Mouse (Mus musculus) forebrain, embryonic 16.5 days (tissue): ENCODE data around the gene Cacna2d1. TPM values are rescaled to one million over a fixed set of nuclear protein-coding genes. Genes with fewer than 3 reads are reported as not detected.

Experiments used
- ATAC-seq: fragments of 200-750 bp; cut with Nextera tagmentation; 2 replicates; pipeline ENCODE4 v1.8.0; 2017; ENCODE audit warnings: mild to moderate bottlenecking, moderate library complexity
- H3K27ac ChIP-seq: fragments of 300-500 bp; sonication (generic); 2 replicates; pipeline ENCODE4 v1.5.1; 2014; ENCODE audit warnings: low read length, control low read depth
- H3K27me3 ChIP-seq: fragments of 300-500 bp; sonication (generic); replicated peaks from 2 replicates; pipeline ENCODE4 v1.6.1; 2014; ENCODE audit warnings: low read length; ENCODE audit not compliant: control insufficient read depth, insufficient read depth
- H3K36me3 ChIP-seq: fragments of 300-500 bp; sonication (generic); 2 replicates; pipeline ENCODE4 v1.6.1; 2014; ENCODE audit not compliant: control insufficient read depth, insufficient read depth
- H3K4me1 ChIP-seq: fragments of 300-500 bp; sonication (generic); replicated peaks from 2 replicates; pipeline ENCODE4 v1.6.1; 2014; ENCODE audit warnings: low read length; ENCODE audit not compliant: control insufficient read depth, insufficient read depth
- H3K4me2 ChIP-seq: fragments of 300-500 bp; sonication (generic); 2 replicates; pipeline ENCODE4 v1.6.1; 2014; ENCODE audit warnings: mild to moderate bottlenecking, low read length, control low read depth
- H3K4me3 ChIP-seq: fragments of 300-500 bp; sonication (generic); replicated peaks from 2 replicates; pipeline ENCODE4 v1.5.1; 2014; ENCODE audit warnings: mild to moderate bottlenecking, low read length, control low read depth
- H3K9ac ChIP-seq: fragments of 300-500 bp; sonication (generic); replicated peaks from 2 replicates; pipeline ENCODE4 v1.6.1; 2014; ENCODE audit warnings: low read depth, low read length, control low read depth
- H3K9me3 ChIP-seq: fragments of 300-500 bp; sonication (generic); 2 replicates; pipeline ENCODE4 v1.6.1; 2016; ENCODE audit warnings: low read length; ENCODE audit not compliant: control insufficient read depth
- WGBS: fragments of 180-500 bp; shearing (Covaris S2); extraction: QIAGEN DNeasy Blood & Tissue Kit; methylation state at CpG from one replicate; pipeline ENCODE4 v1.1.7; 2014; 5-methylcytosine and 5-hydroxymethylcytosine counted together
- polyA plus RNA-seq: library from polyadenylated mRNA; unstranded; fragments of >200 nt; fragmentation: Nextera tagmentation; extraction: Ambion mirVana; gene quantifications from 2 replicates; pipeline ENCODE4 v1.2.1, GENCODE M21; 2015

The Cacna2d1 gene
- polyA plus RNA-seq, 1 experiment from 2014 or later: 33.9 TPM

GRCm38 (mm10) chr5:16297170-16297771 lies 362.8 kb downstream of the Cacna2d1 start:
- WGBS: 49% methylated on average over 4 of the region's 4 CpGs
- H3K4me3 ChIP-seq: no peak overlapping the region
- H3K27ac ChIP-seq: no peak overlapping the region

GRCm38 (mm10) chr5:16299631-16300030 lies 365.1 kb downstream of the Cacna2d1 start:
- no peak overlapping the region for H3K27ac ChIP-seq
- ATAC-seq: no peak

More at GRCm38 (mm10) chr5:16297170-16297771, 362.8 kb downstream of the Cacna2d1 start:
- H3K4me2 ChIP-seq: no peak overlapping the region
- H3K36me3 ChIP-seq: no peaks in the 10 kb centered on the region
- no peak for ATAC-seq
- H3K9me3 ChIP-seq: no peaks in the 10 kb centered on the region
- H3K27me3 ChIP-seq: no peaks in the 10 kb centered on the region
- peaks cover 7% of the 10 kb centered on the region for H3K4me1 ChIP-seq
- H3K9ac ChIP-seq: no peak overlapping the region

DNA sequence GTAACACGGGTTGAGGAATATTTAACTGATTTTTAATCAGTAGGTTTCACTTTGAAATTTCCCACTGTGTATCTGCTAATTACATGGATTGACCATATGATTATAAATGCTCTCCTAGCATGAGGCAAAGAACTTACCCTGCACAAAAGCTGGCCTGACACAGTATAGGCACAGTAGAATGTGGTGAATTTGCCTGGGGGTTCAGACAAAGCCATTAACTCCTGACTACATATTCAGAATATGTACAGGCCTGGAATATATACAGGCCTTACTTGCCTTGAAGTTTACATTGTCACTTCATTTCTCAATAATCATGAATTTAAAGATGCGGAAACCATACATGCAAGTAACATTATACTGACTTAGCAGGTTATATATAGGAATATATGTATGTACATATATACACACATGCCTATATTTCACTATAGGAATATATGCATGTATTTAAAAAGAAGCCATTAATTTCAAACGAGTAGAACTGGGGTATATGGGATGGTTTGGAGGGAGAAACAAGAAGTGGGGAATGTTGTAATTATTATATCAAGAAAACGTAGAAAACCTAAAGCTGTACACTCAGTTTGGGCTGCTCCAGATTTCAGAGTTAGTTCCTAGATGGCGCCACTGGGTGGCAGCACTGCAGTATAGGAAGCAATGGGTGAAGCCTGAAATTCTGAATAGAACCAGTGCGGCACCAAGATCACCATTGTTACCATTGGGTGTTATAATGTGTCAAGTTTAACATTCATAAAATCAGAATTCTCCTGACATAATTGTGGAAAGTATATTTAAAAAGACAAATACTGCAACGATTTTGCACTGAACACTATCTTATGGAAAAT lies 374.9 kb downstream of the Cacna2d1 start:
- ATAC-seq: peak; percentile 76

More at GRCm38 (mm10) chr5:16299631-16300030, 365.1 kb downstream of the Cacna2d1 start:
- Histone ChIP-seq H3K4me2 (no peak overlapping the region), H3K36me3 (no peaks in the 10 kb centered on the region), H3K27me3 (no peaks in the 10 kb centered on the region), H3K9ac (no peak overlapping the region), H3K4me1 (peaks cover 7% of the 10 kb centered on the region), H3K9me3 (no peaks in the 10 kb centered on the region), H3K4me3 (no peak overlapping the region)
- 78% methylated on average over 6 of the region's 6 CpGs for WGBS

DNA sequence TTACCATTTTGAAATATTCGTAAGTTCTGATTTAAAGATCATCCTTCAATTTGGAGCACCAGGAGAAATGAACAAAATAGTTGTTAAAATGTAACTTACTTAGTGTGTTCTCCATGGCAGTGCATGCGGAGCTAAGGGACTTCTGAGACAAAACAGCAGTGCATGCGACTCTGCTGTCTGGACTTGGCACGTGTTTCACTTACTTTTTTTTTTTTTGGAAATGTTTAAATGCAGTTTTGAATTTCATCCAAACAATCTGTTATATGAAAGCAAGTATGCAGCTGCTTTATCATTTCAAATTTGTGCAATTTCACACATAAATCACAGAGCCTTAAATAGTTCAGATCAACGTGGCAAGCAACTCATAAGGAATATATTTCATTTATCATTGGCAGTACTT lies 379.8 kb downstream of the Cacna2d1 start:
- Histone ChIP-seq H3K4me2 (no peak overlapping the region), H3K9me3 (no peaks in the 10 kb centered on the region), H3K27me3 (no peaks in the 10 kb centered on the region), H3K9ac (no peak overlapping the region), H3K36me3 (no peaks in the 10 kb centered on the region; the same call in 1 of the 2 replicates), H3K4me3 (no peak overlapping the region), H3K27ac (no peak overlapping the region), H3K4me1 (no peaks in the 10 kb centered on the region)
- peak; percentile 78 for ATAC-seq
- WGBS: 54% methylated on average over 5 of the region's 5 CpGs

More for the DNA sequence above, 374.9 kb downstream of the Cacna2d1 start:
- Histone ChIP-seq H3K27me3 (no peaks in the 10 kb centered on the region), H3K9ac (no peak overlapping the region), H3K4me1 (no peaks in the 10 kb centered on the region), H3K9me3 (no peaks in the 10 kb centered on the region), H3K4me2 (no peak overlapping the region), H3K36me3 (no peaks in the 10 kb centered on the region), H3K4me3 (no peak overlapping the region), H3K27ac (no peak overlapping the region)
- 40% methylated on average over 7 of the region's 7 CpGs for WGBS

- Histone ChIP-seq H3K36me3 (no peaks in the 10 kb centered on the region; the same call in 1 of the 2 replicates), H3K4me1 (no peaks in the 10 kb centered on the region), H3K9me3 (no peaks in the 10 kb centered on the region), H3K4me3 (no peak overlapping the region), H3K27me3 (no peaks in the 10 kb centered on the region), H3K9ac (no peak overlapping the region), H3K4me2 (no peak overlapping the region), H3K27ac (no peak overlapping the region)
- ATAC-seq: no peak
Observed at GRCm38 (mm10) chr5:16315983-16316390, 381.5 kb downstream of the Cacna2d1 start.

DNA sequence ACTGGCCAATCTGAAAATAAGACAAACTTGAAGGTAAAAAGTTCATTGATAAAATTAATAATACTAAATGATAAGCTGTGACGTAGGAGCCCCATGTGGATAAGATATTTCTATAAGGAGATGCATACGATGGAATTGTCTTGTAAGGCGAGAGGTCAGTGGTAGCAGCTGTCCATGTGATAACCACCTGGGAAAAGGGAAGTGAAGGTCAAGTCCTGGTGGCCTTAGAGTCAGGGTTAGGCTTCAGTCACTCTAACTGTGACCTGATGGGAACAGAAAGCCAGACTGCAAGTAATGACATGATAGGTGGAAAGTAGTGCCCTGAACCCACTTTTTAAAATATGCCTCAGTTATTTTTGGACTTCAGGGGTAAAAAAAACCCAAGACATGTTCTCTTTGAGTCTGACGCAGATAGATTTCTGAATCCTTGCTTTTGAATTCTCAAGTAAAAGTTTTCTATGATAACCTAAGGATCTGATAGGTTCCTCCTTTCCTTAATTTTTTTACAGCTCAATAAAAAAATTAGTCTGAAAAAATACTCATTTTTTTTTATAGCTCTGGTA lies 383.3 kb downstream of the Cacna2d1 start:
- H3K4me3 ChIP-seq: no peak overlapping the region
- no peak overlapping the region for H3K27ac ChIP-seq
- H3K27me3 ChIP-seq: no peaks in the 10 kb centered on the region
- H3K4me1 ChIP-seq: no peaks in the 10 kb centered on the region
- WGBS: 94% methylated on average over 4 of the region's 4 CpGs
- H3K4me2 ChIP-seq: no peak overlapping the region
- no peak overlapping the region for H3K9ac ChIP-seq
- ATAC-seq: no peak
- no peaks in the 10 kb centered on the region for H3K9me3 ChIP-seq
- H3K36me3 ChIP-seq: no peaks in the 10 kb centered on the region; the same call in 1 of the 2 replicates

GRCm38 (mm10) chr5:16326610-16327009 lies 392.1 kb downstream of the Cacna2d1 start:
- ATAC-seq: no peak
- H3K4me3 ChIP-seq: no peak overlapping the region
- no peak overlapping the region for H3K9ac ChIP-seq
- no peaks in the 10 kb centered on the region for H3K4me1 ChIP-seq
- no peaks in the 10 kb centered on the region for H3K9me3 ChIP-seq
- no peaks in the 10 kb centered on the region for H3K36me3 ChIP-seq
- H3K27me3 ChIP-seq: no peaks in the 10 kb centered on the region
- WGBS: 93% methylated on average over 3 of the region's 3 CpGs
- no peak overlapping the region for H3K27ac ChIP-seq
- H3K4me2 ChIP-seq: no peak overlapping the region

DNA sequence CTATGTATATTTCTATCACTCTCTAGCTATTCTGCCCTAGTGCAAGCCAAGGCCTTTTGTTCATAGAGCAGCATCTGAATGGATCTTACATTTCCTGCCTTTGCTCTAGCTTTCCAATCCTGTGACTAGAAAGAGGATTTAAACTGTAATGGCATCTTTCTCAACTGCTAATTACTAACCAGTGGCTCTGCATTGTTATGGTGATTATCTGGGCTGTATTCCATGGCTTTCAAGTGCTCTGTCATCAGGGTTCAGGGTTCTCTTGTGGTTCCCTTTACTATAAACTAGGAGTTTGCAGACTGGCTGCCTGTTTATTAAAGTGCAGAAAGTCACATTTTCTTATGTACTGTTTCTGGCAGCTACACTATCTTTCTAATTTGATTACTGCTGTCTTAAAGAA lies 410.9 kb downstream of the Cacna2d1 start:
- no peak overlapping the region for H3K9ac ChIP-seq
- H3K36me3 ChIP-seq: no peaks in the 10 kb centered on the region
- no peak overlapping the region for H3K4me2 ChIP-seq
- H3K27me3 ChIP-seq: no peaks in the 10 kb centered on the region
- no peak overlapping the region for H3K4me3 ChIP-seq
- H3K9me3 ChIP-seq: no peaks in the 10 kb centered on the region
- peak; percentile 81 for ATAC-seq
- H3K4me1 ChIP-seq: no peaks in the 10 kb centered on the region
- H3K27ac ChIP-seq: no peak overlapping the region

DNA sequence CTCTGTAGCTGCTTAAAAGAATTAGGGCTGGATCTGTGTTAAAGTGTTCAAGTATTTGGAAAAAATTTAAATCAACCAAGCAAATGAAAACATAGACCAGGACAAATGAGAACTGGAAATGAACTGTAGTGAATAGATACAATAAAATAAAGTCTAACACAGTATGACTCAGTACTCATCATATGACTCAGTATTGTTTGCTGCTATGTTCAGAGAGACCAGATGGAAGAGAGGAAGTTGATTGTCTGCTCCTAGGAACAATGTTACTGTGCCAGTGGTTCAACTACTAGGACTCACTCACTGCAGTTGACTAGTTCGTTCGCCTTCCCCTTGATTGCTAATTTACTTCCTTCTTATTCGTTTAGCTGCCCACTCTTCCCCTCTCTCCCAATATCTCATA lies 421.3 kb downstream of the Cacna2d1 start:
- Histone ChIP-seq H3K4me3 (no peak overlapping the region), H3K4me1 (no peaks in the 10 kb centered on the region), H3K36me3 (peaks cover 4% of the 10 kb centered on the region), H3K9me3 (no peaks in the 10 kb centered on the region), H3K27me3 (no peaks in the 10 kb centered on the region), H3K9ac (no peak overlapping the region), H3K4me2 (no peak overlapping the region), H3K27ac (no peak overlapping the region)
- WGBS: 79% methylated on average over 3 of the region's 3 CpGs
- no peak for ATAC-seq
